Mouse (Mus musculus): ENCODE measurements at regions not wholly inside any gene's neighbourhood (a gene's known extent, or its start where the extent isn't known, plus 50 kb on each side); places are given as distances from the start of the nearest gene placed in this dataset.
A peak's percentile ranks its signal among the peaks of the same experiment; 100 is the strongest.

DNA sequence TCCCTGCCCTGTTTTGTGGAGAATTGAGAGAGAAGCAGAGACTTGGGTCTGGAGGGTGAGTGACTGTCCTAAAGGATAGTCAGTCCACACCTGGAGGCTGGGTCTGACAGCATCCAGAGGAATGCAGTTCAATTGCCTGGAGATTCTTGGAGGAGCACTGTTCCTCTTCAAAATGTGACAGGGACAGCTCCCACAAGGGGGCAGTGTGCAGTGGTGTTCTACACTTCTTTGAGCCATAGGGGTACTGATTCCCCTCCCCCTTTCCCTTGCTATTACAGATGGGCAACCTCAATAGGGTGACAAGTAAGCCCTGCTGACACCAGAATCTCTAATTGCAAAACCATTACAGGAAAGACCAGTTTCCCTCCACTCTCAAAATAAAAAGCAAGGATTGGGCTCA, 63.7 kb upstream of the Gm773 start:
- H3K4me1 ChIP-seq (replicated peaks; ENCODE audit: control insufficient read depth, insufficient read depth, low read length): no peaks in the 10 kb centered on the region
- no peaks in the 10 kb centered on the region for H3K36me3 ChIP-seq (ENCODE audit: control insufficient read depth, insufficient read depth, low read length)
- H3K27me3 ChIP-seq (replicated peaks; ENCODE audit: control insufficient read depth, insufficient read depth, low read length): no peaks in the 10 kb centered on the region
- ATAC-seq (replicated peaks; ENCODE audit: low FRiP score, low TSS enrichment, low read depth): no peak
- H3K27ac ChIP-seq (ENCODE audit: low read depth): no peak overlapping the region
- H3K9me3 ChIP-seq (ENCODE audit: control insufficient read depth, low read length): no peaks in the 10 kb centered on the region
- H3K9ac ChIP-seq (ENCODE audit: low read length): no peak overlapping the region
- no peak overlapping the region for H3K4me2 ChIP-seq (ENCODE audit: low read length)
- H3K4me3 ChIP-seq (ENCODE audit: low read depth, low read length): no peak overlapping the region
- DNase-seq (ENCODE audit: low spot score): no peak

GRCm38 (mm10) chrX:56274170-56274569, 61.5 kb upstream of the Gm773 start:
- no peaks in the 10 kb centered on the region for H3K4me1 ChIP-seq (replicated peaks; ENCODE audit: control insufficient read depth, insufficient read depth, low read length)
- H3K9me3 ChIP-seq (ENCODE audit: control insufficient read depth, low read length): no peaks in the 10 kb centered on the region
- WGBS: 7% methylated on average over 1 of the region's 1 CpGs
- ATAC-seq (replicated peaks; ENCODE audit: low FRiP score, low TSS enrichment, low read depth) (no peak), DNase-seq (ENCODE audit: low spot score) (peak; percentile 50)
- no peak overlapping the region for H3K27ac ChIP-seq (ENCODE audit: low read depth)
- H3K36me3 ChIP-seq (ENCODE audit: control insufficient read depth, insufficient read depth, low read length): no peaks in the 10 kb centered on the region
- no peak overlapping the region for H3K9ac ChIP-seq (ENCODE audit: low read length)
- H3K4me2 ChIP-seq (ENCODE audit: low read length): no peak overlapping the region
- H3K4me3 ChIP-seq (ENCODE audit: low read depth, low read length): no peak overlapping the region
- H3K27me3 ChIP-seq (replicated peaks; ENCODE audit: control insufficient read depth, insufficient read depth, low read length): no peaks in the 10 kb centered on the region

GRCm38 (mm10) chrX:56269706-56270105, 57.0 kb upstream of the Gm773 start:
- no peak for ATAC-seq (replicated peaks; ENCODE audit: low FRiP score, low TSS enrichment, low read depth)

More at GRCm38 (mm10) chrX:56269706-56270105, 57.0 kb upstream of the Gm773 start:
- Histone ChIP-seq H3K9ac (ENCODE audit: low read length) (no peak overlapping the region), H3K4me1 (replicated peaks; ENCODE audit: control insufficient read depth, insufficient read depth, low read length) (no peaks in the 10 kb centered on the region), H3K9me3 (ENCODE audit: control insufficient read depth, low read length) (no peaks in the 10 kb centered on the region), H3K4me3 (ENCODE audit: low read depth, low read length) (no peak overlapping the region), H3K36me3 (ENCODE audit: control insufficient read depth, insufficient read depth, low read length) (no peaks in the 10 kb centered on the region), H3K27ac (ENCODE audit: low read depth) (no peak overlapping the region), H3K4me2 (ENCODE audit: low read length) (no peak overlapping the region), H3K27me3 (replicated peaks; ENCODE audit: control insufficient read depth, insufficient read depth, low read length) (no peaks in the 10 kb centered on the region)
- 85% methylated on average over 2 of the region's 2 CpGs for WGBS
- DNase-seq (ENCODE audit: low spot score): no peak

Data from intestine, embryonic 14.5 days (tissue).